Mouse (Mus musculus) bone marrow, adult 2 months (tissue): ENCODE measurements around the gene Gprin1.

Source experiments
- CTCF ChIP-seq: fragments of 200-500 bp; IDR thresholded peaks from 2 replicates; pipeline ENCODE4 v1.5.1; 2011; ENCODE audit warnings: low read length, control low read depth; ENCODE audit not compliant: control insufficient read depth, insufficient read depth
- POLR2A ChIP-seq: fragments of 200-500 bp; IDR thresholded peaks from 2 replicates; pipeline ENCODE4 v1.6.1; 2011; ENCODE audit warnings: low read depth, mild to moderate bottlenecking, control low read depth, low read length, borderline replicate concordance; ENCODE audit not compliant: control insufficient read depth

GRCm38 (mm10) chr13:54767012-54767411, 17.3 kb upstream of the Gprin1 start:
- TF ChIP-seq POLR2A (no peak), CTCF (no peak)
